9 mouse cellular contexts compared by ENCODE assay signal in the genomic region with DNA sequence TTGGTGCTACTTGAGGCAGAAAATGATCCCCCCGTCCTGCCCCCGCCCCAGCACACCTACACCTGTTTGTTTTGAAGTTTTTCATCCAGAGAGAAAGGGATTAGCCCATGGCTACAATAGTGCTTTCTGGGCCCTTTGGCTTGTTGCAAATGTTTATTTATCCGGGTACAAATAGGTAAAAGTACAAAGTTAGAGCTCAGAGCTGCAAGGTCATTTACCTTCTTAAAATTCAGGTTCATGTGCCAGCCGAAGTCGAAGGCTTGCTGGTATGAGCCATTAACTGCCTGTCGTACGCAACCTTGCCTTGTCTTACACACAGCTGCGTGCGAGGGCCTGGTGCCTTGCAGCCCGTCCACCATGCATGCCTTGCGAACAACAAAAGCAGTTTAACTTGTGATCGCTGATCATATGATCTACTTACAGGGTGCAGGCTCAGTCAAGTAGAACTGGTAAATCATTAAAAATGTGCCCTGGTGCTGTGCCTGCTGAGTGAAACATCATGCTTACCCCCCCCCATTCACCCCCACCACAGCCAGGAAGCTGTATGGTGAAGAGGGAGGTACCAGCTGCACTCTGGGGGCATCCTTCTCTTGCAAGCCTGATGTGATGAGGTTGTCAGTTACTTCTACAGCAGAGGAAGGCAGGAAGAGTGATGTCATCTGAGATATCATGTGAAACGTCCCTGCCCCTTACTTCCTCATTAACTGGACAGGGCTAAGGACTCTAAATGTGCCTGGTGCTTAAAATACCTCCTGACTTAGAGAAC.
DNase-seq lines count a peak whose midpoint lies in the region; ATAC-seq and TF ChIP-seq lines count a peak whose summit lies in the region.
"Had no signal": no experiment of that assay in that cellular context is flagged by ENCODE, and none has a peak within 500 bp of the region (broad histone marks: within the 10 kb centered on the region; RNA-seq: fewer than 3 reads in every experiment).

No protein-coding gene starts in this region.

- ATAC-seq in common myeloid progenitor, adult 5-6 weeks (replicated peaks; ENCODE audit: low read depth, poor library complexity, severe bottlenecking), result peak; percentile 95

- no peak for TF ChIP-seq CTCF in spleen, adult 2 months (IDR thresholded peaks at IDR 0.05; ENCODE audit: extremely low read depth, insufficient read depth, insufficient read length, insufficient replicate concordance)

- DNase-seq in spleen, adult 2 months (ENCODE audit: low read depth in 1 of 2, low spot score in 2 of 2), result peak; percentile 35 to 37
- no peak for DNase-seq in spleen, adult 12 weeks (ENCODE audit: low spot score)
- DNase-seq in kidney, adult 9 months, result peak; percentile 95
- peak; percentile 45 for DNase-seq in retina, embryonic 14.5 days (ENCODE audit: low spot score)
- no peak for DNase-seq in left cerebral cortex, adult 11 months (ENCODE audit: low spot score)
- no peak for DNase-seq in right cerebral cortex, postnatal 36 days (ENCODE audit: low spot score in 2 of 2)
- DNase-seq: gastrocnemius, postnatal 14 days had no signal

- no peak for TF ChIP-seq POLR2A in spleen, adult 2 months (IDR thresholded peaks at IDR 0.05; ENCODE audit: low read depth, low read length)

- no peak overlapping the region for H3K4me3 ChIP-seq in spleen, adult 2 months (ENCODE audit: extremely low read depth, insufficient read depth, insufficient read length)
- H3K4me3 ChIP-seq: midbrain, embryonic 12.5 days had no signal

- no peaks in the 10 kb centered on the region for H3K36me3 ChIP-seq in spleen, adult 2 months (ENCODE audit: control insufficient read depth, insufficient read depth, low read length)
- H3K36me3 ChIP-seq: midbrain, embryonic 12.5 days had no signal

- H3K4me1 ChIP-seq in spleen, adult 2 months (ENCODE audit: control insufficient read depth, insufficient read depth, insufficient read length), result no peaks in the 10 kb centered on the region; the same call in 1 of the 2 replicates

- H3K27me3 ChIP-seq in spleen, adult 2 months (ENCODE audit: control insufficient read depth, insufficient read depth, low read length), result no peaks in the 10 kb centered on the region

- WGBS in spleen, adult 2 months, result 69% methylated on average over 13 of the region's 13 CpGs

- H3K27ac ChIP-seq in spleen, adult 2 months (ENCODE audit: insufficient read depth, low read length), result no peak overlapping the region
- H3K27ac ChIP-seq: midbrain, embryonic 12.5 days had no signal

Comparison
In these comparisons a context has a peak if more than half of its experiments do, and no peak if none do; other contexts are left out.
1. DNase-seq: peak in spleen, adult 2 months (2 of 2), kidney, adult 9 months (single experiment) and retina, embryonic 14.5 days (single experiment); none in spleen, adult 12 weeks (single experiment), left cerebral cortex, adult 11 months (single experiment) and right cerebral cortex, postnatal 36 days (0 of 2).